Mouse (Mus musculus) embryonic facial prominence, embryonic 15.5 days (tissue): Measurements from ENCODE around the gene Mief1. TPM values are rescaled to one million over a fixed set of nuclear protein-coding genes. Genes with fewer than 3 reads are reported as not detected.

Experiments used
- ATAC-seq: fragments of 200-750 bp; cut with Nextera tagmentation; 2 replicates; pipeline ENCODE4 v1.8.0; 2017; ENCODE audit warnings: low read depth, moderate TSS enrichment; ENCODE audit not compliant: insufficient number of reproducible peaks, low FRiP score, low TSS enrichment
- H3K27ac ChIP-seq: fragments of 300-500 bp; sonication (generic); replicated peaks from 2 replicates; pipeline ENCODE4 v1.5.1; 2015; ENCODE audit warnings: mild to moderate bottlenecking, inconsistent platforms
- H3K27me3 ChIP-seq: fragments of 300-500 bp; sonication (generic); 2 replicates; pipeline ENCODE4 v1.6.1; 2015; ENCODE audit warnings: inconsistent platforms
- H3K36me3 ChIP-seq: fragments of 300-500 bp; sonication (generic); 2 replicates; pipeline ENCODE4 v1.6.1; 2015; ENCODE audit warnings: mild to moderate bottlenecking, inconsistent platforms
- H3K4me1 ChIP-seq: fragments of 300-500 bp; sonication (generic); 2 replicates; pipeline ENCODE4 v1.6.1; 2015; ENCODE audit warnings: inconsistent platforms
- H3K4me2 ChIP-seq: fragments of 300-500 bp; sonication (generic); replicated peaks from 2 replicates; pipeline ENCODE4 v1.6.1; 2015; ENCODE audit warnings: mild to moderate bottlenecking, inconsistent platforms
- H3K4me3 ChIP-seq: fragments of 300-500 bp; sonication (generic); replicated peaks from 2 replicates; pipeline ENCODE4 v1.5.1; 2015; ENCODE audit warnings: mild to moderate bottlenecking, inconsistent platforms
- H3K9ac ChIP-seq: fragments of 300-500 bp; sonication (generic); 2 replicates; pipeline ENCODE4 v1.6.1; 2015; ENCODE audit warnings: inconsistent platforms
- H3K9me3 ChIP-seq: fragments of 300-500 bp; sonication (generic); replicated peaks from 2 replicates; pipeline ENCODE4 v1.6.1; 2016; ENCODE audit warnings: inconsistent platforms
- WGBS: fragments of 180-500 bp; shearing (Covaris S2); methylation state at CpG from one replicate; pipeline ENCODE4 v1.1.7; 2015; 5-methylcytosine and 5-hydroxymethylcytosine counted together
- polyA plus RNA-seq: library from polyadenylated mRNA; unstranded; fragments of >200 nt; fragmentation: Nextera tagmentation; extraction: Ambion mirVana; gene quantifications from 2 replicates; pipeline ENCODE4 v1.2.1, GENCODE M21; 2015

The Mief1 gene
- polyA plus RNA-seq, 1 experiment from 2014 or later, result 27.8 TPM

- Histone ChIP-seq H3K9me3 (no peaks in the 10 kb centered on the region), H3K4me3 (peak overlapping the region; percentile 98), H3K9ac (peak overlapping the region; percentile 100), H3K27me3 (no peaks in the 10 kb centered on the region), H3K36me3 (peaks cover 40% of the 10 kb centered on the region), H3K4me2 (peak overlapping the region; percentile 84), H3K27ac (peak overlapping the region; percentile 100), H3K4me1 (peaks cover 45% of the 10 kb centered on the region)
- 7% methylated on average over 16 of the region's 16 CpGs for WGBS
- ATAC-seq, result no peak
These were observed 22.4 kb downstream of the Mief1 start for GRCm38 (mm10) chr15:80256242-80256641.

DNA sequence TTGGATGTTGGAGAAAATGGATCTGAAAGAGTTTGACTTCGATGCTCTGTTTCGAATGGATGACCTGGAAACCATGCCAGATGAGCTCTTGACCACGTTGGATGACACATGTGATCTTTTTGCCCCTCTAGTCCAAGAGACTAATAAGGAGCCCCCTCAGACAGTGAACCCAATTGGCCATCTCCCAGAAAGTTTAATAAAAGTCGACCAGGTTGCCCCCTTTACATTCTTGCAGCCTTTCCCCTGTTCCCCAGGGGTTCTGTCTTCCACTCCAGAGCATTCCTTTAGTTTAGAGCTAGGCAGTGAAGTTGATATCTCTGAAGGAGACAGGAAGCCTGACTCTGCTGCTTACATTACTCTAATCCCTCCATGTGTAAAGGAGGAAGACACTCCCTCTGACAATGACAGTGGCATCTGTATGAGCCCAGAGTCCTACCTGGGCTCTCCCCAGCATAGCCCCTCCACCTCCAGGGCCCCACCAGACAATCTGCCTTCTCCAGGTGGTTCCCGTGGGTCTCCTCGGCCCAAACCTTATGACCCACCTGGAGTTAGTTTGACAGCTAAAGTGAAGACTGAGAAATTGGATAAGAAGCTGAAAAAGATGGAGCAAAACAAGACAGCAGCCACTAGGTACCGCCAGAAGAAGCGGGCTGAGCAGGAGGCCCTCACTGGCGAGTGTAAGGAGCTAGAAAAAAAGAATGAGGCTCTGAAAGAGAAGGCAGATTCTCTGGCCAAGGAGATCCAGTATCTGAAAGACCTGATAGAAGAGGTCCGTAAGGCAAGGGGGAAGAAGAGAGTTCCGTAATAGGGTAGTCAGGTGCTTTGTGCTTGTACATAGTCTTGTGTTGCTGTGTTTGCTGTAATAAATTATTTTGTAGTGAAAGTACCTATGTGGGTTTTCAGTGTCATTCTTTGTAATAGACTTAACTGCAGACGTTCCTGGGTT is 23.1 kb downstream of the Mief1 start:
- ATAC-seq, result no peak
- Histone ChIP-seq H3K27ac (peak overlapping the region; percentile 100), H3K4me2 (peak overlapping the region; percentile 84), H3K4me3 (peak overlapping the region; percentile 98), H3K9ac (peak overlapping the region; percentile 100), H3K4me1 (peaks cover 45% of the 10 kb centered on the region), H3K9me3 (no peaks in the 10 kb centered on the region), H3K36me3 (peaks cover 33% of the 10 kb centered on the region), H3K27me3 (no peaks in the 10 kb centered on the region)
- WGBS, result 53% methylated on average over 12 of the region's 12 CpGs

DNA sequence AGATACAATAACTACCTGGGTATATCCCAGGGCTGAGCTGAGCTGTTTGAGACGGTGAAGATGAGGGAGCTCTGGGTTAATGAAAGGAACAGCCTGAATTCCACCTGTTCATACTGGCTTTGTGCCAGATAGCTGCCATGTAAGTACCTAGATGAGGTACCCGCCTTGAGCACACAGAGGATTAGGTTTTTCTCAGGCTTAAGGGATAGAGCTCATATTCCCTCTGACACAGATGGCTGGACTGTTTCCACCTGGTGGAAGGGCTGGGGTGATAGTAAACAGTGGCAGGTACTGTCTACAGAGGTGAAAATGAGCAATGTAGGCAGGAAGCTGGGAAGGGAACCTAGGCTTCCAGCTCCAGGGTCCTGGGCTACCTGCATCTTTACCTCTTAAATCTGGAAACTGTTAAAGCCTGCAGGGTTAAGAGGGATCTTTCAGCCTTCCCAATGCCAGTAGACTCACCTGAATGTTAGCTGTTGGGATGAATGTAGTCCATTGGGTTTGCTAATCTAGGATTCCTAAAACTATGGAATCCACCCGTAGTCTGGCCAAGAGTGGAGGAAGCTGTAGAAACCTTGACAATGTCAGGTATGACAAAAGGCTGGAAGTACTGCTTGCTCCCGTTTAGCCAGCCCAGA is 23.9 kb downstream of the Mief1 start:
- no peak for ATAC-seq
- Histone ChIP-seq H3K9ac (no peak overlapping the region), H3K36me3 (peaks cover 31% of the 10 kb centered on the region), H3K4me1 (peaks cover 46% of the 10 kb centered on the region), H3K4me2 (peak overlapping the region; percentile 84; the same call in 1 of the 2 replicates), H3K4me3 (peak overlapping the region; percentile 98; the same call in 1 of the 2 replicates), H3K9me3 (no peaks in the 10 kb centered on the region), H3K27ac (peak overlapping the region; percentile 100), H3K27me3 (no peaks in the 10 kb centered on the region)
- 17% methylated on average over 4 of the region's 4 CpGs for WGBS

DNA sequence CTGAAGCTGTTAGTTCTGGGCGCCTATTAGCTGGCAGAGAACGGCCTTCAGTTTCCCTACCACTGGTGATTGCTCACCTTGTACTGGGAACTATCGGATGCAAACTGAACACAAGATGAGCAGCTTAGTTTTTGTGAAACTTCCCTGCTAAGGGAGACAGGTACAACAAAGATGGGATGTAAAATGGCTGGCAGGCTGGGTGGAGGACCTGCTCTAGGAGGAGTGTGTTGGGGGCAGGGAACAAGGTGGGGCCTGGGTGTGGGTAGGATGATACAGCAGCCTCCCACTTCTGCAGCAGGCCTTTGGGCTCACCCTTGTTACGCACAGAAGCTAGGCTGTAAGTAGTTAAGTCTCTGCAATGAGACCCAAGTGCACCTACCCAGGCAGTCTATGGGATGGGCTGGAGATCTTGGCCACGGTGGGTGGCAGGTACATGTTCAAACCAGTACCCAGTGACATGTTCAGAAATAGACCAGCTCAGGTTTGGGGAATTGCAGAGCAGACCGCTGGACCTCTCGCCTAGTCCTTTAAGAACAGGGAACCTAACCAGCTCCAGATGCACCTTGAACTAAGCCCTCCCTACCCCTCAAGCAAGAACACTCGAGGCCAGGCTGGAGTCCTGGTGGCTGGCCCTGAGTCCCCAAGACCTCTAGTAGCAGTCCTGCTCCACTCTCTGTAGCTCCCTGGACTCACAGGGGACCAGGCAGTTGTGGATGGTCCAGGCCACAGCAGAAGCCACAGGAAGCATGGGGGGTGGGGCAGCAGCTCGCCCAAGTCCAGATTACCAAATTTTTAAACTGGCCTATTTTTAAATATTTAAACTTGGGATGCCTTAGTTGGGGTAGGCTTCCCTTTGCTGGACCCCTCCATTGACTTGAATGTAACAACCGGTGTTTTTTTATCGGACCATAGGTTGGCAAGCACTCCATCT is 24.7 kb downstream of the Mief1 start:
- Histone ChIP-seq H3K27me3 (no peaks in the 10 kb centered on the region), H3K27ac (peak overlapping the region; percentile 70), H3K9me3 (no peaks in the 10 kb centered on the region), H3K4me1 (peaks cover 46% of the 10 kb centered on the region), H3K4me2 (no peak overlapping the region), H3K9ac (no peak overlapping the region), H3K4me3 (0 out of 2 replicates have a peak overlapping the region, but pooled peaks have one; percentile 98), H3K36me3 (peaks cover 31% of the 10 kb centered on the region)
- WGBS, result 39% methylated on average over 11 of the region's 11 CpGs
- ATAC-seq, result no peak

GRCm38 (mm10) chr15:80259406-80260045 is 25.7 kb downstream of the Mief1 start:
- Histone ChIP-seq H3K4me1 (peaks cover 41% of the 10 kb centered on the region), H3K36me3 (peaks cover 31% of the 10 kb centered on the region), H3K4me2 (no peak overlapping the region), H3K4me3 (no peak overlapping the region), H3K27me3 (no peaks in the 10 kb centered on the region), H3K27ac (peak overlapping the region; percentile 70), H3K9ac (no peak overlapping the region; the same call in 1 of the 2 replicates), H3K9me3 (no peaks in the 10 kb centered on the region)
- 68% methylated on average over 8 of the region's 8 CpGs for WGBS
- ATAC-seq, result no peak

- no peak overlapping the region for H3K4me3 ChIP-seq
- no peak for ATAC-seq
- no peak overlapping the region for H3K27ac ChIP-seq
- H3K4me2 ChIP-seq, result no peak overlapping the region
- no peaks in the 10 kb centered on the region for H3K27me3 ChIP-seq
- no peak overlapping the region for H3K9ac ChIP-seq
- H3K9me3 ChIP-seq, result no peaks in the 10 kb centered on the region
- H3K4me1 ChIP-seq, result peaks cover 43% of the 10 kb centered on the region
- WGBS, result 6% methylated on average over 3 of the region's 3 CpGs
- H3K36me3 ChIP-seq, result peaks cover 31% of the 10 kb centered on the region
These were observed 26.9 kb downstream of the Mief1 start for GRCm38 (mm10) chr15:80260677-80261076.

GRCm38 (mm10) chr15:80261100-80261499 is 27.3 kb downstream of the Mief1 start:
- Histone ChIP-seq H3K9ac (no peak overlapping the region), H3K27ac (no peak overlapping the region), H3K4me2 (no peak overlapping the region), H3K36me3 (peaks cover 31% of the 10 kb centered on the region), H3K4me3 (no peak overlapping the region), H3K9me3 (no peaks in the 10 kb centered on the region), H3K4me1 (peaks cover 43% of the 10 kb centered on the region), H3K27me3 (no peaks in the 10 kb centered on the region)
- ATAC-seq, result no peak
- 80% methylated on average over 7 of the region's 7 CpGs for WGBS

DNA sequence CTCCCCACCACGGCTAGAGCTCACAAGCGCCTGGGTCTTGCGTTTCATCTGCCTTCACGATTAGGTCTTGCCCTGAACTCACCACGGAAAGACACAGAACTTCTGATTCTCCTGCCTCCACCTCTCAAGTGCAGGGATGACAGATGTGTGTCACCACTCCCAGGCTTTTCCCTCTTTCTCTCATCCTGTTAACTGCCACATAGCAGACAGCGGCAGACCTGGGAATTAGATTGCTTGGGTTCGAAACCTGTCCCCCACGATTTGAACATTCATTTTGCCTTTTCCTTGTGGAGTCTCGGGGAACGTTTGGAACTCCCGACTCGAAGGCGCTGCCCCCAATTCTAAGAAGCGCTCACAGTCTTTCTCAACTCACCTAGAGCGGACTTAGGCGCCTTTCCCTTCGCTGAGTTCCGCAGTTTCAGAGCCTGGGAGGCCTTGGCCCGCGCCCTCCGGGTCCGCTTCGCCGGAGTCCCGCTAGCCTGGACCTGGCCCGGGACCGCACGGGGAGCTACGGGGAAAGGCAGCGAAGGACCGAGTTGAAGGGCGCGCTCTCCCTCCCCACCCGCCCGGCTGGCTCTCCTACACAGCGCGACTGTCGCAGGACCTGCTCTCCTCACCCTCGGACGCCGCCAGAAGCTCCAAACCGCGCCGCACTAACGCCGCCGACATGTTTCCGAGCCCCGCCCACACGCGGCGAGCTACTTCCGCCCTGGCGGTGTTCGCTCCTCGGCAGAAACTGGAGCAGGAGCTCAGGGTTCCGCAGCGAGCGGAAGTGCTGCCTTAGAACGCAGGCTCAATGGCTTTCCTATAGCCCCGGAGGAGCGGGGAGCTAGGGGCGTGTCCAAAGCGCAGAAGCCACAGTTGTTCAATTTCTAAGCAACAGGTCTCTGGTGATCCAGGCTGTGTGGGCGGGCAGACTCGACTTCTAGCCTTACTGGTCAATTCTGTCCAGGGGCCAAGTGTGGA is 30.1 kb downstream of the Mief1 start, which contains the start of gene Rps19bp1:
Gene Rps19bp1 (minus strand): TSS at position 706 of the 966 bp plus-strand sequence.
- peak; percentile 92 for ATAC-seq
- H3K9me3 ChIP-seq, result no peaks in the 10 kb centered on the region
- H3K9ac ChIP-seq, result peak within 1 kb of the TSS; percentile 83
- H3K27me3 ChIP-seq, result no peaks in the 10 kb centered on the region
- peak within 1 kb of the TSS; percentile 74 for H3K4me2 ChIP-seq
- H3K4me3 ChIP-seq, result peak within 1 kb of the TSS; percentile 88
- H3K36me3 ChIP-seq, result peaks cover 13% of the 10 kb centered on the region
- WGBS, result under 1% methylated on average over 66 of the region's 66 CpGs
- H3K4me1 ChIP-seq, result peaks cover 17% of the 10 kb centered on the region
- H3K27ac ChIP-seq, result peak within 1 kb of the TSS; percentile 63

GRCm38 (mm10) chr15:80266281-80266680 is 32.5 kb downstream of the Mief1 start:
- H3K36me3 ChIP-seq, result no peaks in the 10 kb centered on the region
- H3K4me3 ChIP-seq, result no peak overlapping the region
- no peaks in the 10 kb centered on the region for H3K27me3 ChIP-seq
- peaks cover 17% of the 10 kb centered on the region for H3K4me1 ChIP-seq
- H3K9ac ChIP-seq, result no peak overlapping the region
- H3K9me3 ChIP-seq, result no peaks in the 10 kb centered on the region
- WGBS, result 0% methylated on average over 2 of the region's 2 CpGs
- no peak for ATAC-seq
- no peak overlapping the region for H3K4me2 ChIP-seq
- H3K27ac ChIP-seq, result no peak overlapping the region
